Mouse (Mus musculus): ENCODE data around the gene Zmynd8.

- no peak for TF ChIP-seq CTCF (IDR thresholded peaks at IDR 0.05; ENCODE audit: borderline replicate concordance, control insufficient read depth, extremely low read depth, insufficient read depth, low read length, poor library complexity)
- TF ChIP-seq POLR2A (IDR thresholded peaks at IDR 0.05; ENCODE audit: control insufficient read depth, extremely low read depth, insufficient read depth, low read length, poor library complexity): no peak
Observed at GRCm38 (mm10) chr2:165913073-165913472, 14.3 kb upstream of the Zmynd8 start.

Data from thymus, adult 2 months (tissue).